Mouse (Mus musculus) heart, adult 11 months (tissue): ENCODE results near the gene Trrap.

Experiments
- DNase-seq: peaks from one replicate; pipeline ENCODE4 v3.0.0; 2022

The Trrap gene

GRCm38 (mm10) chr5:144872867-144873266 lies 105.3 kb downstream of the Trrap start:
- DNase-seq = peak; percentile 80

DNA sequence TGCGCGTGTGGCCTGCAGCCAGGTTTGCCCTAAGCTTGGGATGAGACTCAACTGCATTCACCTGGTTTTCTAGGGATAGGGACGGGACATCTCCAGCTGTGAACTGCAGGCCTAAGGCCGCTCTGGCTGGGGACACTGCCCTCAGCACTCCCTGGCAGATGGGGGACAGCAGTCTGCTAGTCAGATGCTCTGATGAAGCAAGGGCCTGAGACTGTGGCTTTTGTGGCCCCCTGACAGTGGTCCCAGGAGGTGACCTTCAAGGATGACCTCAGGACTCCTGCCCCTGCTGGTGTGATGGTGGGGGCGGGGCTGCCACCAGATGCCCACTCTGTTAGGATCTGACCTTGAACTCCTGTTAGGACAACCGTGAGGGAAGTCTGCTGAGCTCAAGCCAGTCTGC lies 107.7 kb downstream of the Trrap start:
- peak; percentile 85 for DNase-seq

DNA sequence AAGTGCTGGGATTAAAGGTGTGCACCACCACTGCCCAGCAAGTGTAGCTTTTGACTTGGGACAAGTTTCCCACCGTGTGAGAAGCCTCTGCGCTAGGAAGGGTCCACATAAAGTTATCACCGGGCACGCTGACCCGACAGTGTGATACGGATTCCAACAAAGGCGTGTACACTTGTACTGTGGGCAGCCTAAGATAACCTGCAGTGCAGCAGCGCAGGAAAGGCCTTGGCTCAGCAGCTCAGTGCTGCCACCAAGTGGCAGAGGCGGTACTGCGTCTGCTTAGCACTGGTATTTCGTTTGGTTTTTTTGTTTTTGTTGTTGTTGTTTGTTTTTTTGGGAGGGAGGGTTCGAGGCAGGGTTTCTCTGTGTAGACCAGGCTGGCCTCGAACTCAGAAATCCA lies 108.4 kb downstream of the Trrap start:
- peak; percentile 93 for DNase-seq

DNA sequence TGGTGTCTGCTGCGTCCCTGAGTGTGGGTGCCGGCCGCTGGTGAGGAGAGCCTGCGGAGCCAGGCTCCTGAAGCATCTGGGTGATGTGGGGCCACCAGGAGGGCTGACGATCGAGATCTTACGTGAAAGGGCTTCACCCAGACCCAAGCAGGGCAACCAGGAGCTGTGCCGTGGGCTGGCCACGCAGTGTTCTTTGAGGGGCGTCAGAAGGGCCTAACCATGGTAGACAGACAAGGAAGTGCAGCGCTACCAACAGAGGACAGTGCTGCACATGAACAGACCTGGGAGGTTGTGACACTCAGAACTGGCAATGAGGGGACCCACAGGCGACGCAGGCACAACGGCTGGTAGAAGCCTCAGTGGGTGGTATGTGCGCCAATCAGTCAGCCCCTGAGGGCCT lies 109.5 kb downstream of the Trrap start:
- DNase-seq = peak; percentile 90

DNA sequence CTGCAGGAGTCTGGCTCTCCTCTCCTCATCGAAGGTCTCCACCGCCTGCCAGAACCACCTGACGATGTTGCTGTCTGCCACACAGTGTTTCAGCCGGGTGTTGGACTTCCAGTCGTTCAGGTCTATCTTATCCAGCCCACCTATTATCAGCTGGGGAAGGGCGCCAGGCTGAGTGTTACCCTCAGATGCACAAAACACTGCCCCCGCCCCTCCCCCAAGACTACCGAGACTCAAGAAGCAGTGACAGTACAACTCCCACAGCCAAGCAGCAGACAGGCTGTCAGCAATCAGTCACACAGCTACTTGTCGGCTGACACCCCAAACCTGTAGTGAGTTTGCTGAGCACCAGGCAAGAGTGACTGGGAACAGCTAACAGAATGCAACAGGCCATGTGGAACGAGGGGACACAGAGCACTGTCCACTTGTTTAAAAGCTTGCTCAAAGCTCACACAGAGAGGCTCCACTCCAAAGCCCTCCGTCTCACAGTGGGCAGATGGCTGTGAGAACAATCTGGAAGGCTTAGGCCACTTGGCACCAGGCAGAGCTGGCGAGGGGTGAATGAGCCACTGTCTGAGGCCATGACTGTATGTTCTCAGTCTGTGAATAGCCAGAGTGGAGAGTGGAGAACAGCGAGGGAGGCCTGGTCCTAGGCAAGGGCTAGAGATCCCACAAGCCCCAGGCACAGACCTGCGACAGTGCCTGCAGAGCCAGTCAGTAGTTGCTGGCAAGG lies 114.3 kb downstream of the Trrap start:
- peak; percentile 78 for DNase-seq

DNA sequence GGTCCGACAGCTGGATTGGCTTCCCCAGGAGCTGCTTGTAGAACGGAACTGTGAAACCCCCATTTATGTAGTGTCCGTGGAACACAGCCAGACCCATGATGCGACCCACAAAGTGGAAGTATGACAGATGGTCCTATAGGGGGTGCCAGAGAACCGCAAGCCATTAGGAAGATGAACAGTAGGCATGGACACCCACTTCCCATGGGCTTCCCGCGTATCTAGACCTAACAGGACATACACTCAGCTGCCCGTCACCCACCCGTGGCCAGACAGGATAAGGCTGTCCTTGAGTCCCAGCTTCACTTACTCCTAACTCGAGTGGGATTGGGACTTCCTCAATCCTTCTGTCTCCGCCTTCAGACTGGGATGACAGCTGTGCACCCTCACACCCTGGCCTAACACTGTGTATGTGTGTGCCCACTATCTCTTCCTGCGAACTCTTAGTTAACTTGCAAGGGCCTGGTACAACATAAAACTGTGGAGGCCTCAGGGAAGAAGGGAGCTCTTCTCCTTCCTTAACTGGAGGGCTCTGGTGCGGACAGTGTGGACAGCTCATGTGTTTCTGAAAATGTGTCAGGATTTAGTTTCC lies 117.2 kb downstream of the Trrap start:
- no peak for DNase-seq

DNA sequence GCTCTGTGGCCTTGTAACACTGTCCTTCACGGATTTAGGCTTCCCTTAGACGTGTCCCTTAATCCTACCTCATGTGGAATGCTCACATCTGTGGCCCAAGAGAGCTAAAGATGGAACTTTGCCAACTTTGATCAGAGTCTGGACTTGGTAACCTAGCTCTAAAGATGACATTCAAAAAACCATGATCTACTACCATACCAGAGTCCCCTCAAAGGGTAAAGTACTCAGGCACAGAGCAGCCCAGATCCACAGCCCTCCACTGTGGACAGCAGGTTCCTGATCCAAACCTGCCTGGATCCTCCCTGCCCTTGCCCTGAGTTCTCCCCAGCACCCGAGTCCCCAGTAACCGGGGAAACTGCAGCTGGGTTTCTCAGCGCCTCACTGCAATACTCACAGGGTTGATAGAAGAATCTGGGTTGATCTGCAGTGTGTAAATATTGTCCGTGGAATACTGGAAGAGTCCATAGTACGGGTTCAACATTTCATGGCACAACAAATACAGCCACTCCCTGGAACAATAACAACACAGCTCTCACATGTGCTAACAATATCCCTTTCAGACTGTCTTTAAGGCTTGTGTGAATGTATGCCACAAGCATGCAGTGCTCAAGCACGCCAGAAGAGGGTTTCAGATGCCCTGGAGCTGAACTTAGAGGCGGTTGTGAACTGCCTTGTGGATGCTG lies 118.6 kb downstream of the Trrap start:
- DNase-seq = peak; percentile 80

- DNase-seq = peak; percentile 88
These were observed 123.7 kb downstream of the Trrap start for GRCm38 (mm10) chr5:144891276-144891675.

DNA sequence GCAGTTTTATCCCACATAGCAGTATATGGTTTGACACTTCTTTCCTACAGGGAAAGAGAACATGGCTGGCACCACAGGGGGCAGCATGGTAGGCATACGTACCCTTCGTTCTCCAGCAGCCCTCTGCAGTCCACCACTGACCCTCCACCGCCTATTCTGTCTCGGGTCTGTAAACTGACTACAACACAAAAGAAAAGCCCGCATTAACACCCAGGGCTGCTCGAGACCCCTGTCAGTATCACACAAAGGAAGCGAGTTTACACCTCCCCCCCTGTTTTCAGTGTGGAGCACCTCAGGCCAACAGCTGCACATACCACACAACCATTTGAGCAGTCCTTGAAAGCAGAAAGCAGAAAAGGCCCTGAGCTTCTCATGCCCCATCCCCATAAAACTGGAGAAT lies 130.3 kb downstream of the Trrap start:
- no peak for DNase-seq

GRCm38 (mm10) chr5:144898448-144899052 lies 131.0 kb downstream of the Trrap start:
- peak; percentile 98 for DNase-seq

GRCm38 (mm10) chr5:144901035-144901434 lies 133.5 kb downstream of the Trrap start:
- DNase-seq = no peak

- DNase-seq = no peak
These were observed 134.3 kb downstream of the Trrap start for GRCm38 (mm10) chr5:144901791-144902190.

DNA sequence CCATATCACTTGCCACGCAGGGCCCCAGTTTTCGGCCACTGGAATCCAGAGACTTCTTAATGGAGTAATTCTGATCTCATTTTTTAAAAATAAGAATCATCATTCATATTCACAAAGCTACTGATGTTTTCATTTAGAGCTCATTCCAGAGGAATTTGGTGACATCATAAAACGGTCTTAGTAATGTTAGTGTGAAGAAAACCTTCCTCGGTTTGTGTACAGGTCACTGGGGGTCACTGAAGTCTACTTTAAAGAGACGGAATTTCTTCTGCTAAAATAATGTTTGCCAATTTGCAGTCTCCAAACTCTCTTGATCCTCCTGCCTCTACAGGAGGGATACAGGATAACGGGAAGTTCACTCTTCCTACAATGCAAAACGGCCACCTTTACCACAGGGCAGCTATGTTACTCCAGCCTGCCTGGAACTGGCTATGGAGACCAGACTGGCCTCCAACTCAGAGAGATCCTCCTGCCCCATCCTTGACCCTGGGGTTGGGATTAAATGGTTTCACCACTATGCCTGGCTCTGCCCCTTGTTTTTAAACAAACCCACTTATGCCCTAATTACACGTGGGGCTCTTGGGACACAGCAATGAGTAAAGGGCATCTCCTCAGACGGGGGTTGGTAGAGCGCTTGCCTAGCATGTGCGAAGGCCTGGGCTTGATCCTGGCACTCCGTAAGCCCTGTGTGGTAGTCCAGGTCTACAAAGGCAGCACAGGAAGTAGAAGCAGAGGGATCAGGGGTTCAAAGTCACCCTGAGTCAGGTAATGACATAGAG lies 137.0 kb downstream of the Trrap start:
- no peak for DNase-seq

GRCm38 (mm10) chr5:144907591-144907990 lies 140.1 kb downstream of the Trrap start:
- no peak for DNase-seq
